Mouse (Mus musculus): ENCODE data around the gene Ipp.

DNA sequence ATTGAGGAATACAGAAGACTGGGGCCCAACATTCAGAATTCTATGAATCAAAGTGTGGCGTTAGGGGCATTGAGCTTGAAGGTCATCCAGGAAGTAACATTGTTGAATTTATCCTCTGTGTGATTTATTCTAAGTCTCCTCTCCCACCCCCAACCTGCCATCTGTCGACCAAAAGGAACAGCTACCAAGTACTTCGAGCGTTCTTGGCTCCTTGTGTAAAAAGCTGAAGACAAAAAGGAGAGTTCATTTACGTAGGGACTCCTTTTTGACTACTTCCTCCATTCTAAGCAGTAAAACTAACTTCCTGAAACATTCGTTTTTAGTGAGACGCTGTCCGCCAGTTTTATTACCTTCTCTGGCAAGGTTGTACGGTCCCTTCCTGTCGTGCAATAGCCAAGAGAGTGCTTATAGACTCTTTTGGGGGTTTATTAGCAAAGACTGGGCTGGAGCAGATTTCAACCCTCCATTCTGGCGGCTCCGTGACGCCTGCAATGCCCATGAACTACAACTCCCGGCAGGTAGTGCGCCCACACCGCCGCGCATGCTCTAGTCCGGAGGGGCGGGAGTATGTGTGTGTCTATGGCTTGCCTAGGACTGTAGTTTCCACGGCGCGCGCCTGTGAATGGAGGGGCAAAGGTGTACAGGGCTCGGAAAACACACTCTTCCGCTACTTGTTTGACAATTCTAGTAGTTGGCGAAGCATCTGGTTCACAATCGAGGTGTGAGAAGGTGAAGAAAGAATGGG lies 49.4 kb downstream of the Ipp start:
- TF ChIP-seq CTCF (conservative IDR thresholded peaks at IDR 0.05 in 1 of 2, IDR thresholded peaks at IDR 0.05 in 1 of 2; ENCODE audit: low read depth in 2 of 2, low read length in 2 of 2) (no peak), MAX (IDR thresholded peaks at IDR 0.05; ENCODE audit: low read length) (no peak), POLR2A (IDR thresholded peaks at IDR 0.05; ENCODE audit: low read depth, low read length) (peak; percentile 84), HCFC1 (IDR thresholded peaks at IDR 0.05; ENCODE audit: low read depth, low read length) (peak; percentile 93), USF1 (IDR thresholded peaks at IDR 0.05; ENCODE audit: low read depth, low read length) (no peak), SMC3 (IDR thresholded peaks at IDR 0.05; ENCODE audit: low read depth, low read length) (no peak), EP300 (IDR thresholded peaks at IDR 0.05; ENCODE audit: low read length) (no peak), ZKSCAN1 (IDR thresholded peaks at IDR 0.05; ENCODE audit: borderline replicate concordance, low read depth, low read length) (no peak)

Measured in CH12.LX (cell line).